Mouse (Mus musculus) heart, adult 18-20 months (tissue): Measurements from ENCODE around the gene Mgat4a. TPM values are rescaled to one million over a fixed set of nuclear protein-coding genes. Genes with fewer than 3 reads are reported as not detected.

Experiments used
- DNase-seq, 2 experiments: peaks; one replicate each; pipeline ENCODE4 v3.0.0; 2021 to 2022; ENCODE audit warnings: mixed read lengths in 1 of 2
- total RNA-seq, 2 experiments: library from RNA; stranded (reverse); gene quantifications; 2 replicates each; pipeline ENCODE4 v1.2.3; 2021

Mgat4a gene
- total RNA-seq, 2 experiments from 2014 or later: 13.0 to 15.4 TPM

DNA sequence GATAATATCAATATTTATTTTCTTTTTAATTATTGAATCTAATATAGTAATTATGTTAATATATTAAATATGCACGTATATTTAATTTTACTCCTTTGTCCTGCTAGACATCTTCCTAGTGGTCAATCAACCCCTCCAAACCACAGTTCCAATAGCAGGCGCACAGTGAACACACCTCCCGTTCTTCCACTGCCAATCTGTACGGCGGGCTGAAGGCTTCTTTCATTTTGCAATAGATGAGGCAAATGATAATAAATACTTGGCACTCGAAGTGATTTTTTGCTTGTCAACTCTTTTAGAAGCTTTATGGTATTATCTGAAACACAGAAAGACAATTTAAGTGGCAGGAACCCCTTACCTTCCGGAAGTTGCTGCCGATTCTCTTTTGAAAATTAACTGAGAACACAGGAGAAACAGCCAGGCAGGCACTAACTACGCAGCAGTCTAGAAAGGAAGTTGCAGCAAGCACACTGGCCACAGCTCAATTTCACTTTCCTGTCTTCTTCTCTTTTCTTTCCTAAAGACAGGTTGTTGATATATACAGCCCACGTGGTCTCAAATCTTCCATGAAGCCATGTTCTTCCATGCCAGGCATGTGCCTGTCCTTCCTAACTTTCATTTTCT lies 45.0 kb downstream of the Mgat4a start:
- no peak for DNase-seq

- DNase-seq: no peak
Measured at GRCm38 (mm10) chr1:37495104-37495503, 45.7 kb downstream of the Mgat4a start.

DNA sequence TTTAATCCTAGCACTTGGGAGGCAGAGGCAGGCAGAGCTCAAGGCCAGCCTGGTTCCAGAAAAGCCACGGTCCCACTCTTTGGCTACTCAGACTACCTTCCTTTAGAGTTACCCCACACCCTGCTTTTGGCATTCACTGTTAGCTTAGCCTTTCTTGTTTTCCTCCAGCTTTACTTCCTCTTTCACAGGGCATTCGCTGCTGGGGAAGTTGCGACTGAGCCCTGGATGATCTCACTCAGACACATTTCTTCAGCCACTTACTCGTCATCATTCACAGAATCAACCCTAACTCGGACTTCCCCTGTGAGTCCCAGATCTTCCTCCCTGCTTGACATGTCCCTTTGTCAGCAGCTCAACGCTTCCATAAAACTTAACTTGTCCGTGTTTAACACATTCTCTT lies 49.1 kb downstream of the Mgat4a start:
- DNase-seq: peak; percentile 21 to 77

- DNase-seq: no peak
Measured at GRCm38 (mm10) chr1:37490691-37491212, 50.1 kb downstream of the Mgat4a start.

- no peak for DNase-seq
Measured at GRCm38 (mm10) chr1:37488531-37488930, 52.3 kb downstream of the Mgat4a start.

GRCm38 (mm10) chr1:37486994-37487393 lies 53.8 kb downstream of the Mgat4a start:
- DNase-seq: no peak

- DNase-seq: no peak
Measured at GRCm38 (mm10) chr1:37486439-37486838, 54.4 kb downstream of the Mgat4a start.

GRCm38 (mm10) chr1:37484612-37485011 lies 56.2 kb downstream of the Mgat4a start:
- DNase-seq: no peak

GRCm38 (mm10) chr1:37481331-37481730 lies 59.5 kb downstream of the Mgat4a start:
- DNase-seq: no peak

DNA sequence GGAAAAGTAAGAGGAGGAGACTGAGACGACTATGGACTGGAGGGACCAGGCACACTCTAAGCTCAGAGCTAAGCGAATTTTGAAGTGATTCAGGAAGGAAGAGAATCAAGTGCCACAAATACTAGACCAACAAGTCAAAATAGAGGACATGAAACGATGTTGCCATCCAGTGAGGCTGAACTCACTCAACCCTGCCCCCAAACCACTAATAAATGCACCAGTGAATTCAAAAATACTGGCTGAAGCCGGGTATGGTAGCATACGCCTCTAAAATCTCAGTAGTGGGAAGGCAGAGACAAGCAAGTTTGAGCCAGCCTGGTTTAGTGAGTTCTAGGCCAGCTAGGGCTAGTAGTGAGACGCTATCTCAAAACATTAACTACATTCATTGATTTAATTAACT lies 60.1 kb downstream of the Mgat4a start:
- no peak for DNase-seq

- DNase-seq: no peak
Measured at GRCm38 (mm10) chr1:37479759-37480158, 61.1 kb downstream of the Mgat4a start.

- peak in 1 of 2 experiments; percentile 33 for DNase-seq
Measured at GRCm38 (mm10) chr1:37479074-37479473, 61.7 kb downstream of the Mgat4a start.

GRCm38 (mm10) chr1:37478416-37478815 lies 62.4 kb downstream of the Mgat4a start:
- DNase-seq: peak; percentile 31 to 33

DNA sequence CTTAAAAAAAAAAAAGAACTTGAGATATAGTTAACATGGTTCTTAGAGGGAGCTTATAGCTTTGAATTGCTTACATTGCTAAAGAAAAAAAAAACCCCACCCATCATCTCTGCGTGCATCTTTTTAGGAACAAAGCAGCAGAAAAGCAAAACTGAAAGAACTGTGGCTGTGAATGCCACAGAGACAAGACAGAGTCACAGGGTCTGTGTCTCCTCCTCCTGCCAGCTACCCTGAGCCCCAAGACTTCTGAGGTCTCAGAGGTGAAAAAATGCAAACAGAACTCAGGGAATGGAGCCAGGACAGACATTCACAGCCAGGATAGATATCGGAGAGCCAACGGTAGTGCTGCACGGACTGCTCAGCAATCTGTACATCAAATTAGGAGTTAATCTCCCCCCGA lies 62.9 kb downstream of the Mgat4a start:
- DNase-seq: peak; percentile 26 to 37

DNA sequence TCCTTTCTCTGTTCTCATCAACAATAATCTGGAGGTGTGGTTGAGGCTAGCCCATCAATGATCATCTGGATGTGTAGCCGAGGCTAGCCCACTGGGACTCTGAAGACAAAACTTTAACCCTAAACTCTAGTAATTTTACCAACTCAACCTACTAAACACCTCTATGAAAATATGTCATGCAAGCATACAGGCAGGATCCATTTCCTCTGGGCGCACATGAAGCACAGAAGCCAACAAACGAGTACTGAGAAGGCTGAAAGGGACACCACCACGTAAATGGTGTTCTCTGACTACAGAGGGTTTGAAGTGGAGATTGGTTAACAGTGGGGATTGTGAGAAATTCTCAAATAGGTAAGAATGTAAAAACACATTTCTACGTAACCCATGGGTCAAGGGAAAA lies 63.6 kb downstream of the Mgat4a start:
- no peak for DNase-seq

DNA sequence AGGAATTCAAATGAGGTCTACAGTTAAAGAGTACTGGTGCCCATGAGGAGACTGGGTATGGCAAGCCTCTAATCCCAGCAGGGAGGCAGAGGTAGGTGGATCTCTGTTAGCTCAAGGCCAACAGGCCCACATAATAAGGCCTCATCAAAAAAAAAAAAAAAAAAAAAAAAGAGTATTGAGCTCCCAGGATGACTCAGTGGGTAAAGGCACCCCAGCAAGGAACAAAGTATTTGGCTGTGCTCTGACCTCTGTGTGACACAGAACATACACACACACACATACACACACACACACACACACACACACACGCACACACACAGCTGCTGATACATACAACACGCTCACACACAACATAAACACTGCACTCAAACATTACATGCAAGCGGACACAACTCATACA lies 65.5 kb downstream of the Mgat4a start:
- DNase-seq: no peak

GRCm38 (mm10) chr1:37474634-37475190 lies 66.1 kb downstream of the Mgat4a start:
- no peak for DNase-seq

GRCm38 (mm10) chr1:37474046-37474445 lies 66.8 kb downstream of the Mgat4a start:
- DNase-seq: peak; percentile 29 to 50

- DNase-seq: no peak
Measured at GRCm38 (mm10) chr1:37473251-37473650, 67.6 kb downstream of the Mgat4a start.

GRCm38 (mm10) chr1:37471179-37472148 lies 69.4 kb downstream of the Mgat4a start:
- no peak for DNase-seq

GRCm38 (mm10) chr1:37469007-37469406 lies 71.8 kb downstream of the Mgat4a start:
- DNase-seq: no peak

DNA sequence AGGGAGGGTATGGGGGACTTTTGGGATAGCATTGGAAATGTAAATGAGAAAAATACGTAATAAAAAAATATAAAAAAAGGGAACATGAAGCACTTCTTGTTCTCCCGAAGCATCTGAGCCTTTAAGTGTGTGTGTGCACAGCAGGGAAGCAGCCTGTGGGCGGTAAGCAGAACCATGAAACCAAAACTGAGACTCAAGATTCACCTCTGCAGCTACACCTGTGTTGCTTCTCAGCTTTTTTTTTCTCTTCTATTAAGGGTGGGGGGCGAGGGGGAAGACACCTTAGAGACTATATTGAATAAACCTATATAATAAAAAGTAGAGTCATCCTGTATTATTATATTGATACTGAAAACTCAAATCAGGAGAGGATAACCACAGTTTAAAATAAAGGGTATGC lies 73.0 kb downstream of the Mgat4a start:
- DNase-seq: no peak
